Mouse (Mus musculus): ENCODE measurements around the gene BC049715.

Gene BC049715

DNA sequence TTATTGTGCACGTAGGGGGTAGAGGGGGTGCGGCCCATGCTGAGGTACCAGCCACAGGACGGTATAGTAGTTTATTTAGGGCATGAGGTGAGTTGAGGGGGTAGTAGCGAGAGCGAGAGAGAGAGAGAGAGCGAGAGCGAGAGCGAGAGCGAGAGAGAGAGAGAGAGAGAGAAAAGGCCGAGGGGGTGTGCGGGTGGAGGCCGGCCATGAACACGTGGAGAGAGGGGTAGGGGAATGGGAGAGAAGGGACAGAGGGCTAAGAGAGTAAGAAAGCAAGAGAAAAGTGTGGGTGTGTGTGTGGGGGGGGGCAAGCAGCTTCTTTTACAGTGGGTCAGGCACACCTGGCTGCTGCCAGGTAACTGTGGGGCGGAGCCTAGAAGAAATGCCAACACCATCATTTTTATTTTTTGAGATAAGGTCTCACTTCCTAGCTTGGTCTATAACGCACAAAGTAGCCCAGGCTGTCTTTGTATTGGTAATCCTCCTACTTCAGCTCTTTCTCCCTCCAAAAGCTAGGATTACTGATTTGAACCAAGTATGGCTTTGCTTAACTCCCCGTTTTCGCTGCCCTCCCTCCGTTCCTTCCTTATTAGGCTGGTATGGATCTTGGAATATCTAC is 19.9 kb upstream of the BC049715 start:
- in situ Hi-C loops (cut with MboI, MseI), result loop anchor here (5.0 to 25.0 kb wide), 2 partner anchors 130 to 930 kb away; partner anchors contain the start of gene Strap

DNA sequence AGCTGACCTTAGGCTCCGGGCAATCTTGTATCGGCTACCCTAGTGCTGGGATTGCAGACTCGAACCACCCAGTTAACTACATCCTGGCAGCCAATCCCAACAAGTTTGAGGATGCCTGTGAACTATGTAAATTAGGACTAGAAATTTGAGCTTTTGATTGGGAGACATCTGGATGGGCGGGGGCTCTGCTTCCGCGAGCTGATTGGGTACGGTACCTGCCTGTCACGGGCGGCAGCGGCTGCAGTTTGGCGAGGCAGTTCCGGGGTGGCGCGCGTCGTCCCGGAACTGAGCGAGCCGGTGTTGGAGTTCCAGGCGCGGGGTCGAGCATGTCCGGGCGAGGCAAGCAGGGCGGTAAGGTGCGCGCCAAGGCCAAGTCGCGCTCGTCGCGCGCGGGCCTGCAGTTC is 19.4 kb upstream of the BC049715 start, which contains the start of gene H2afj:
H2afj (plus strand) TSS at position 231 of the 404 bp plus-strand sequence.
- in situ Hi-C loops (cut with MboI, MseI), result loop anchor here (5.0 to 25.0 kb wide), 2 partner anchors 129 to 929 kb away; partner anchors contain the start of gene Strap

DNA sequence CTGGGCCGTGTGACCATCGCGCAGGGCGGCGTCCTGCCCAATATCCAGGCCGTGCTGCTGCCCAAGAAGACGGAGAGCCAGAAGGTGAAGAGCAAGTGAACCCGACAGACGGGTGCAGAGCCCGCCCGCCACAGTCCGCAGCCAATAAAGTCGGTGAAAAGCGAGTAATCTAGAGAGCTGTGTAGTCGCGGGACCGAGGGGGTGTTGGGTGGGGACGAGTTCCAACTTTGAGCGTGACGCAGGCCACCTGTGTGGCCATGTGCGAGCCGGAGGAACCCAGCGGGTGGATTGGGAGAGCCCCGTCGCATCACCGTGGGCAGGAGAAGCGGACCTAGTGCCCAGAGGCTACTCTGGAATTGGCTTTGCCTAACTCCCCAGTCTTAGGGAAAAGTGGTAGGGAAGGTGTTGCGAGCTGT is 18.8 kb upstream of the BC049715 start:
- in situ Hi-C loops (cut with MboI, MseI), result loop anchor here (5.0 to 25.0 kb wide), 2 partner anchors 129 to 929 kb away; partner anchors contain the start of gene Strap

DNA sequence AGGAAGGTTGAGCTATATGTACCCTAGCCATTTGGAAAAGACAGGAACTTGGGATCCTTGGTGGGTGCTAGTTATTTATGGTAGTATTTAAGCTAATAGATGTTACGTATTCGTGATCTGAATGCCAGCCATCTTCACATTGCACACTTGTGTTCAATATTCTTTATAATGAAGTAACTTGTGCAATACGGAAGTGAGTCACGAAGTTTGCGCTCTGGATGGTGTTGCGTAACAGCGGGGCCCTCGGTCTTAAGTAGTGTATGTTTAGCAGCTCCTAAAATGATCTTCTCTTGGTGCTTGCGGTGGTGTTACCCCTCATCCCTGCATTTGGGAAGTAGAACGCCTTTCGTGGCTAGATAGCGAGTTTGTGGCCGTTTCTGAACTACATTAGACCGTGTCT is 18.3 kb upstream of the BC049715 start:
- in situ Hi-C loops (cut with MboI, MseI), result loop anchor here (5.0 to 25.0 kb wide), 2 partner anchors 128 to 928 kb away; partner anchors contain the start of gene Strap

DNA sequence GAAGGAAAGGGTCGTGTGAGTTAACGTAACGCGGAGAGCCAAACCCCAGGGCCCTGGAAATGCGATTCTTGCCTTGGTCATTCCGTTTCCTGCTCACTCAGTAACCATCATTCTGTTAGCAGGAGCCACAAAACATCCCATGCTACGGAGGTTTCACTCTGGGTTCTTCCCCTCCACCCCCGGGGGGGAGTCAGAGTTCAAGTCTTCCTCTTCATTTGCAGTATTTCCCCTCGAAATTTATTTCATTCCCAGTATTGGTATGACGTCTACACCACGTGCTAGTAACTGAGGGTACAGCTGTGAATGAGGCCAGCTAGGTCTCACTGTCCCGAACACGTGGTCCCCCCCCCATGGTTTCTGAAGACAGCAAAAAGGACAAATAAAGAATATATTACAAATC is 17.8 kb upstream of the BC049715 start:
- in situ Hi-C loops (cut with MboI, MseI), result loop anchor here (5.0 to 25.0 kb wide), 2 partner anchors 128 to 928 kb away; partner anchors contain the start of gene Strap

DNA sequence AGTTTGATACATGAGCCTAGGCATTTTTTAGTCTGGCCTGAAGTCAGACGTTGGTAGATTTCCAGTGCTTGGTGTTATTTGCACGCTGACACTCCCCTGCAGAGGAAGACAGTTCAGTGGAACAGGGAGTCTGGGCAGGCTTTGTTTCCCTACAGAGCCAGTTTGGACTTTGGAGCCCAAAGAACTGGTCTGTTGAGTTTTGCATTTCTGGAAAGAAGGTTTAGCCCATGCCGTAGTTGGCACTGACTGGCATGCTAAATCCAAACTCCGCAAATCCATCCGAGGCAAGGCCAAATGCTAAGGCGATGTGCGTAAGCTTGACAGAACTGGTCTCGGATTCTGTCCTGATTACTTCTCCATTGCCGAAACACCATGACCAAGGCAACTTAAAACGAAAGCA is 16.2 kb upstream of the BC049715 start:
- in situ Hi-C loops (cut with MboI, MseI), result loop anchor here (25.0 kb wide), 1 partner anchor 926 kb away; the partner anchor contains the start of gene Strap

DNA sequence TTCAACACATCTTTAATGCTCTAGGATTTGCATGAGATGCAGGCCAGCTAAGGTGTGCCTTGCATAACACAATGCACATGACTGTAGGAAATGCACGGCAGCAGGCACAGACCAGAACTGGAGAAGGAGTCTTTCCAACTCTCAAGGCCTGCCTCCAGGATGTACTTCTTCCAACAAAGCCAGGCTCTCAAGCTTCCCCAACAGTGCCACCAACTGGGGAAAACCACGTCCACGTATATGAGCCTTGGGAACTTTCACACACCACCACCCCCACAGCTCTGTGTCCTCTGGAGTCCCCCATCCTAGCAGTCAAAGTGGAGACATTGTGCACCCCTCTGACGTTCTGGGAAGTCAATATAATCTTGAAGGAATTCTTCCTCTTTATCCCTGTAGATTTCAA is 14.3 kb upstream of the BC049715 start:
- in situ Hi-C loops (cut with MboI, MseI), result loop anchor here (25.0 kb wide), 1 partner anchor 924 kb away; the partner anchor contains the start of gene Strap

DNA sequence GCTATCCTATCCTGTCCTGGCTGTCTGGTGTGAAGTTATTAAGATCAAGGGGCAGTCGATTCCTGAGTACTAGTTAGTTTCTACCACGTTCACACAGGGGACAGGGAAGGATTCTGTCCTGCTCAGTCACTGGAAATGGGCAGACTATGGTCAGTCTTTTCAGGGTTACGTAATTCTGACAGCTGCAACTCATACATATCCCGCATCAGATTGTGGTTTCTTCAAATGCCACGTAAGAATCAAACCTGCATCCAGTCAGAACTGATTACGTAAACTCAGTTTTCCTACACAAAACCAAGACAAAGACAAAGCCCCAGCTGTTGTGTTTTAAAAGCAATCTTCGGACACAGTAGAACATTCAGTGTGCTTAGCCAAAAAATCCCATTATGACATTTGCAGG is 12.0 kb upstream of the BC049715 start:
- in situ Hi-C loops (cut with MboI, MseI), result loop anchor here (25.0 kb wide), 1 partner anchor 922 kb away; the partner anchor contains the start of gene Strap

DNA sequence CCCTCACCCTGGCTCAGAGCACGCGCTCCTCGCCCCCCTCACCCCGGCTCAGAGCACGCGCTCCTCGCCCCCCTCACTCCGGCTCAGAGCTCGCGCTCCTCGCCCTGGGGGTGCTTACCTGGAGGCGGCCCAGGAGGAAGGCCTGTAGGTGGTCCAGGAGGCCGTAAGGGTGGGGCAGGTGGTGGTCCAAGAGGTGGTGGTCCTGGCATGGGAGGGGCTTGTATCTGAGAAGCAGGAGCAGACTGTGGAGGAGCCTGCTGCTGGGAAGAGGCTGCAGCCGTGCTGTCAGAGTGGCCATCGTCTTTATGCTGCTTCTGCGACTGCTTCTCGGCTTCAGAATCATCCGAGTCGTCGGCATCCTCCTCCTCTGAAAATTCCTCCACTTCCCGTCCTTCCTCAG is 10.6 kb upstream of the BC049715 start:
- in situ Hi-C loops (cut with MboI, MseI), result loop anchor here (25.0 kb wide), 1 partner anchor 920 kb away; the partner anchor contains the start of gene Strap

DNA sequence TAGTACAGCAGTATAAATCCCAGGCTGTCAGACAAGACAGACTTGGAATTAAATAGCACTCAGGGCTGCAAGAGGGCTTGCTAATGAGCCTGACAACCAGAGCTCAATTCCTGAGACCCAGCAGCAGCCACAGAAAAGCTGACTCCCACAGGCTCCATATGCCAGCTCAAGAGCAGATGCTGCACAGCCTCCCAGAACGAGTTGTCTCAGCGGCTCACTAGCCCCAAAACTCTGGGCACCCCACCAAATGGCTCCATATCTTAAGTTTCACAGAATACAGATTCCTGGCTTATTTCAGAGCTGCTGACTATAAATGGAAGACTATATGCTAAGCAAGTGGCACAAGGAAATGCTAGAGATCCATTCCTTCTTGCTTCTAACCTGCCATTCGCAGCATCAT is 9.9 kb upstream of the BC049715 start:
- in situ Hi-C loops (cut with MboI, MseI), result loop anchor here (25.0 kb wide), 1 partner anchor 920 kb away; the partner anchor contains the start of gene Strap

DNA sequence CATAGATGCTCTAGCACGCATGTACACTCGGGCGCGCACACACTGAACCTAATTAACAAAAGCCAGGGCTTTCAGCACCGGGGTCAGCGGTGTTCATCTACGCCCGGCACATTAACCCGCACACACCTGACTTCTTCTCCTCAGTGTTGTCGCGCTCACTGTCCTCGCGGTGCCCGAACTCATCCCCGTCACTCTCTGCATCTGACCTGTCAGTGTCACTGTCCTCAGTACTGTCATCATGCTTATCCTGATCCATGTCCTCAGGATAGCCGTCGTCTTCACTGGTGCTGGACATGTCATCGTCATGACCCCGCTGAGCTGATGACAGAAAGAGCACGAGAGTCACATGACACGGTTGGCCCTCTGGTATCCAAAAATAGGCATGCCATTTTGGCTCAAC is 7.0 kb upstream of the BC049715 start:
- in situ Hi-C loops (cut with MboI, MseI), result loop anchor here (25.0 kb wide), 1 partner anchor 917 kb away; the partner anchor contains the start of gene Strap

DNA sequence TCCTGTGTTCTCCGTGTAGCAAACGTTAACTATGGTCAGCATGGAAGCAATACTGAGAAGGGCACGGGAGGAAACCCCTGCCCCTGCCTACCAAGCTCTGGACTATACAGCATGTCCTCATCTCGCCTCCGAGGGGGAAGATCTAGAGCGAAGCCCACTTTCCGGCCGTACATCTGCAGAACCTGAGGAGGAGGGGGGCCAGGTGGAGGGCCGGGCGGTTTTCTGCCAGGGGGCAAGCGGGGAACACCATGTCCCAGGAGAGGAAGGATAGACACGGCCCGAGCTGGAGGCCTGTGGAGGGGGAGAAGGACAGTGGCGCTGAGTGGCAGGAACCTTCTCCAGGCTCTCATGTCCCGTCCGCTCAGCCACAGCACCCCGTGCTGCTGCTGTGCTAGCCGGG is 6.3 kb upstream of the BC049715 start:
- in situ Hi-C loops (cut with MboI, MseI), result loop anchor here (25.0 kb wide), 1 partner anchor 916 kb away; the partner anchor contains the start of gene Strap

DNA sequence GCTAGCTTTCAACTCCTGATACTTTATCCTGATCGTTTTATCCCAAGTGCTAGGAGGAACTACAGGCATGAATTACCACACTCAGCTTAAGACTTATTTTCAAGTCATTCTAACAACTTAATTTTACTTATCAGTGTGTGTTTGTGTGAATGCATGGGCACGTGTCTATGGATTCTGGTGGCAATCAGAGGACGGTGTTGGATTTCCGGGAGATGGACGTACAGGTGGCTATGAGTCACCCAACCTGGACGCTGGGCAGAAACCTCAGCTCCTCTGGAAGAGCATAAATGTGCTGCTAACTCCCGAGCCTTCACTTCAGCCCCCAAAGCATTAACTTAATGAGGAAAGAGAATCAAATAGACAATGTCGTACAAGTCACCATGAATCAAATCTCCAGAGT is 2.4 kb upstream of the BC049715 start:
- in situ Hi-C loops (cut with MboI, MseI), result loop anchor here (5.0 to 25.0 kb wide), 2 partner anchors 107 to 912 kb away; partner anchors contain the start of gene Strap

DNA sequence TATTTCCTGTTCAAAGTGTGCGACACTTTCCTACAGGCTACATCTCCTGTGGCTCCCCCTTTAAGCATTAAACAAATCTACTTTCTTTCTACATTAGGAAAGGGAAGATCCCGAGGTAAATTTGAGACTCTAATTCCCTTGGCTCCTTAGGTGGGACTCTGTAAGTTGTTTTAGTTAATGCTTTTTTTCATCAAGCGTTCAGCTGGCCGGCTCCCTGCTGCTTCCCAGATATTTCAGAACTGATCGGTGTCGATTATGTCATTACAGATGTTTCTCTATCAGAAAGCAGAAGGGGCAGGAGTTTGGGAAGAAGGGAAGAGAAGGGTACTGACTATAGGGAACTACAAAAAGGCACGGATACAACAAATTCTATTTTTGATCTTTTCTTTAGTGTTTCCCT is 310 bp upstream of the BC049715 start:
- in situ Hi-C loops (cut with MboI, MseI), result loop anchor here (5.0 kb wide), 1 partner anchor 105 kb away; no protein-coding TSS in a partner anchor

DNA sequence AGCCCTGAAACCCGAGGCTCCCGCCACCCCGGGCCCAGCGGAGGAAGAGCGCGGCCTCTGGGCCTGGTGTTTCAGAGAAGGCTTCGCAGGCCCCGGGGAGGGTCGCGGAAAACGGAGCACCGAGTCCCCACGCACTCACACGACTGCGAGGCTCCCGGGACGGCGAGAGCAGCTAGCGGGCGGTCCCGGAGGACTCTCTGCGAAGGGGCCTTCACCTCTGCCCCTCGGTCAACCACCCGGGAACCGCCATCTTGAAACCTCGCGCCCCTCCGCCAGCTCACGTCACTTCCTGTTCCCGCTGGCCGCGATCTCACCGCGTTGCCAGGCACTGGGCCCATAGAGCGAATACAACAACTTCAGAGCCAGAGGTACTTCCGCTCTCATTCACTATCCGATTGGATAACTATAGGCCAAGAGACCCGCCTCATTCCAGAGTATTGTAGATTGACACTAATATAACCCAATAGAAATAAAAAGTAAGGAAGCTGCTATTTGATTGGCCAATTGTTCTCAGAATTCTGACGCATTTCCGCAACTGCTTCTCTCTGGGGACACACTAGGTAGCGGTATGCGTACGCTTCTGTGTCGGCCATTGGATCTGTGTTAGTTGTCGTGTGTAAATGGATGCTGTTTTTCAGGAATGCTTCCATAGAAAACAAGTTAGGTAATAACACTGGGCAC is 595 bp downstream of the BC049715 start, which contains the start of gene Wbp11:
Wbp11 (minus strand) TSS at position 353 of the 681 bp plus-strand sequence.
- in situ Hi-C loops (cut with MboI, MseI), result loop anchor here (5.0 kb wide), 1 partner anchor 104 kb away; no protein-coding TSS in a partner anchor

DNA sequence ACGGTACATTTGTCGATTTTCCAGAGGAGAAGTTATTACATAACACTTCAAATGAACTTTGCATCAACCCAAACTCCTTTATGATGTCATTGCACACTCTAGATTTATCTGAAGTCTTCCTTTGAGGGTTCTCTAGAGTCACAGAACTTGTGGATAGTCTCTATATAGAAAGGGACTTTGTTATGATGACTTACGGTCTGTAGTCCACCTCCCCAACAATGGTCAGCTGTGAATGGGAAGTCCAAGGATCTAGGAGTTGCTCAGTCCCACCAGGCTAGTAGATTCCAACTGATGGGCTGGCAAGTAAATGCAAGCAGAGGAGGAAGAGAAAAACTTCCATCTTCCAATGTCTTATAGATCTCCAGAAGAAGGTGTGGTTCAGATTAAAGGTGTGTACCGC is 1.3 kb downstream of the BC049715 start:
- in situ Hi-C loops (cut with MboI, MseI), result loop anchor here (5.0 kb wide), 1 partner anchor 104 kb away; no protein-coding TSS in a partner anchor

DNA sequence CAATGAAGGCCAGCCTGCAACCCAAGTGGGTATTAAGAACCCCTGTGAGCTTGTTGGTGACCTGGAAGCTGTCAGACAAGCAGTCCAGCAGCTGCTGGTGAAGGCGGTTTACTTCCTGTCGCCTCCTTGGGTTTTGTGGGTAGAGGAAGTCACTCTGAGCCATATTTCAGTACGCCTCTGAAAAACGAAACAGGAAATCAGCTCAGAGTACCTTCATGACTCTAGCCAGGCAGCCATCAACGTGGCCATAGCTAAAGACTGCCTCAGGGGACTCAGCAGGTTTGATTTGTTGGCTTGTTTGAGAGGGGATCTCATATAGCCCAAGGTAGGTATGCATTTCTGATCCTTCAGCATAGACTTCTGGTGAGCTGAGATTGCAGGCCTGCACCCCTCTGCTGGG is 4.3 kb downstream of the BC049715 start:
- in situ Hi-C loops (cut with MboI, MseI), result no loop called here

DNA sequence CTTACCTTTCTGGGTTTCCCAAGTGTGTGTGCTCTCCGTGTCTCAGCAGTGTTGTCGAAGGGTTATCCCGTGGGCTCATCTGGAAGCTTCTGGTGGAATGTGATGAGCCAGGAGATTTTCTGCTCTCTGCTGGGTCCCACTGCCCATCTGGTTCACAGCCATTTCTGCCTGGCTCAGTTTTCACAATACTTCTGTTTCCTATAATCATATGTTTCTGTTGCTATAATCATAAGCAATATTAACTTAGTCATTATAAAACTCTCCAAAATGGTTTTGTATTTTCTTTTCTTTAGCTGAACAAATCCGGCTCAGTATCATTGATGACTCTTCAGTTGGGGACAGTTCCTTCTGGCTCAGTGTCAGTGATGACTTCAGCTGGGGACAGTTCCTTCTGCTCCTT is 7.9 kb downstream of the BC049715 start, which contains the start of gene Smco3:
Smco3 (minus strand) TSS at position 101 of the 400 bp plus-strand sequence.
- in situ Hi-C loops (cut with MboI, MseI), result no loop called here

DNA sequence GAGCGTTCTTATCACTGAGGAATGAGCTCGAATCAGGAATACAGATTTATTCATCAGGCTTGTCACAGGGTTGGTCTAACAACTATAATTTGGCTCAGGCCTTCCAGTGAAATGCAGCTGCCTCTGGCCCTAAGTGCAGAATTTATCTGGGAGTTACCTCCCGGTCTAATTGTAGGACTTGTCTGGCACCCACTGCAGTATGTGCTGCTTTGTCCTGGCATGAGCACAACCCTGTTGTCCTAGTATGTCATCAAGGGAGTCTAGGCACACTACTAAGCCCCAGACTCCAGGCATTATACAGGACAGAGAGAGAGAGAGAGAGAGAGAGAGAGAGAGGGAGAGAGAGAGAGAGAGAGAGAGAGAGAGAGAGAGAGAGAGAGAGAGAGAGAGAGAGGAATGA is 9.9 kb downstream of the BC049715 start:
- in situ Hi-C loops (cut with MboI, MseI), result no loop called here

DNA sequence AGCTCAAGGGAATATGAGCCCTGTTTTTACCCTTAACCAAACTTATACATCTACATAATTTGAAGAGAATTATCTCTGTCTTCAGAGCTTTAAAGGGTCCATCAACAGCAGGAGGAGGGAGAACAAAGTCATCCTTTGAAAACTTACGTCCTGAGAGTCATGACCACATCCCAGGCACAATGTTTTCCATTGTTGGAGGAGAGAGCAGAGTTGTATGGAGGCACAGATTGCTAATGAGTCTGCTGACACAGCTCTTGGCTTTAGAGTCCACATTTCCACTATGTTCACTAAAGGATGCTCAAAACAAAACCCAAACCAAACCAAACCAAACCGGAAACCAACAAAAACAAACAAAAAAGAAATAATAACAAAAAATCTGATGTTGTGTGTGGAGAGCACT is 17.5 kb downstream of the BC049715 start:
- in situ Hi-C loops (cut with MboI, MseI), result no loop called here

DNA sequence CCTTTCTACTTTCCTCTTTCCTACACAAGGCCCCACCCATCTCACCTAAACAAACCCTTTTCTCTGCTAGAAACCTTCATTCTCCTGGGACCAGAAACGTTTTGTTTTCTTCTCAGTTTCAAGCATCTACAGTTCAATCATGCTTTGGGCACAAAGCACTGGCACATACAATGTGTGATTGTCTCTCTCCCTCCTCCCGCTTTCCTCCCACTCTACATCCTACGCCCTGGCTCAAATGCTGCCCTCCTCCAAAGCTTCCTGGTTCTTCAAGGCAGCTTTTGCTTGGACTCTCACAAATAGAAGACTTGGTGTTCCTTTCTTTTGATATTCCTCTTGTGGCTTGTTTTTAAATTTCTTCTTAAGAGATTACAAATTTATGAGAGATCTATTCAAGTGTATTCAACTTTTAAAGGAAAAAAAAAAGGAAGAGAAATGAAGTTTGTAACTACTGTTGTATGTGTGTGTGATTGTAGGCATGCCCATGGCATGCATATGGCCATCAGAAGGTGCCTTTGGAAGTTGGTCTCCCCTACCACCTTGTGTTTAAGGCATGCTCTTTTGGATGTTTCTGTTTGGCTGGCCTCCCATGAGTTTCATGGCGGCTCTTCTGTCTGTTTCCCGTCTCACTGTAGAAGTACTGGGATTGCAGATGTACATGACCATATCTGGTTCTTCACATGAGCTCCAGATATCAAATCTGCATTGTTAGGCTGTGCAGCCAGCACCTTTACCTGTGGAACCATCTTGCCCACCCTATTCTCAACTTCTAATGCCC is 18.5 kb downstream of the BC049715 start:
- in situ Hi-C loops (cut with MboI, MseI), result no loop called here

Measured in regulatory T cell (primary cell).